In the genomic region with DNA sequence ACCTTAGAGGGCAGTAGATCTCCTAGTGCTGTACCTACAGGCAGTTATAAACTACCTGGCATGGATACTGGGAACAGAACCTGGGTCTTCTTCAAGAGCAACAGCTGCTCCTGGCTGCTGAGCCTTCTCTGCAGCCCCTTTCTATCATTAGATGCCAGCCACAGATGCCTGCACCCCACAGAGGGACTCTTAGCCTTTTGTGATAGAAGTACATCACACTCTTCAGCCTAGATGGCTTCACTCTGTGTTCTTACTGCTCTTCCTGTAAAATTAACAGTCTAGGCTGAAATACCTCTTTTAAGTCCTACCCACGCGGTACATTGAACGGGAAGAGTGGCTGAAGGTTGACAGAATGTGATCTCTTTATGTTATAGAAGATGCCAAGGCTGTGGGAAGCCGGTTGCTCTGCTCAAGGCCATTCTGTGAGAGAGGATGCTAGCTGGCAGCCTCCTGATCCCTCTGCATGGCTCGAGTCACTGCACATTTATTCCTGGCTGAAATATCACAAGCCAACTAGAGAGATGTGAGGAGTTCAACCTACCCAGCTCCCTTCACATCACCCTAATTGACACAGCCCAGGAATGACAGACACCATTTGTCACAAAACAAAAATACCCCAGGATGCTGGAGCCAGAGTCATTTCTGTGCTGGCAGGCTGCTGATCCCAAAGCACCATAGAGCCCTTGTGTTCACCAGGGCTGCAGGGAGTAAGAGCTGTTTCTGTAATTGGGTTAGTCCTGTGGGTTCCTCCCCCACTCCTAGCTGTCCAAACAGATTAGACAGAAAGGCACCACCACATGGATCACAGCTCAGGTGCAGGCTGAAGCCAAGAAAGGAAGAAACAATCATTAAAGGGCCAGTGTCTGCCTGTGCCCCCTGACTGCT, we compare ENCODE assay signal across 9 mouse cellular contexts.
DNase-seq lines count a peak whose midpoint lies in the region; ATAC-seq and TF ChIP-seq lines count a peak whose summit lies in the region.
"Had no signal": no experiment of that assay in that cellular context is flagged by ENCODE, and none has a peak within 500 bp of the region (broad histone marks: within the 10 kb centered on the region; RNA-seq: fewer than 3 reads in every experiment).

No protein-coding gene starts in this region.

- no peak overlapping the region for H3K4me2 ChIP-seq in kidney, embryonic 16.5 days (replicated peaks; ENCODE audit: low read depth, low read length)
- H3K4me2 ChIP-seq in heart, postnatal 0 days (ENCODE audit: low read depth, low read length): no peak overlapping the region
- H3K4me2 ChIP-seq in midbrain, embryonic 16.5 days (ENCODE audit: low read length): no peak overlapping the region

- TF ChIP-seq POLR2A in kidney, adult 2 months (IDR thresholded peaks at IDR 0.05; ENCODE audit: low read depth, low read length): no peak

- peak; percentile 89 for ATAC-seq in kidney, embryonic 16.5 days (ENCODE audit: low FRiP score, low TSS enrichment)
- peak; percentile 57 for ATAC-seq in heart, postnatal 0 days (ENCODE audit: insufficient read depth, low read depth)
- peak; percentile 95 for ATAC-seq in midbrain, embryonic 16.5 days
- ATAC-seq: Patski had no signal

- H3K4me1 ChIP-seq in kidney, embryonic 16.5 days (ENCODE audit: insufficient read depth, low read length): peaks cover 11% of the 10 kb centered on the region; the same call in 1 of the 2 replicates
- H3K4me1 ChIP-seq in kidney, adult 2 months (ENCODE audit: control insufficient read depth, insufficient read depth, low read length): peaks cover 3% of the 10 kb centered on the region; the same call in 1 of the 2 replicates
- peaks cover 6% of the 10 kb centered on the region; the same call in 1 of the 2 replicates for H3K4me1 ChIP-seq in heart, postnatal 0 days (ENCODE audit: control insufficient read depth, insufficient read depth)
- H3K4me1 ChIP-seq in midbrain, embryonic 16.5 days (ENCODE audit: control insufficient read depth, insufficient read depth, low read length): peaks cover 12% of the 10 kb centered on the region; the same call in 1 of the 2 replicates

- DNase-seq in kidney, adult 2 months: no peak
- peak; percentile 91 for DNase-seq in cerebellum, adult 9-10 months
- no peak for DNase-seq in heart, postnatal 0 days (ENCODE audit: low spot score)
- no peak for DNase-seq in yolk sac, embryonic 10.5 days (ENCODE audit: low spot score)
- no peak for DNase-seq in thymus, postnatal 10 days (ENCODE audit: low spot score in 2 of 2)
- no peak for DNase-seq in gastrocnemius, postnatal 25 days

- no peaks in the 10 kb centered on the region for H3K36me3 ChIP-seq in kidney, embryonic 16.5 days (ENCODE audit: insufficient read depth, low read length)
- no peaks in the 10 kb centered on the region for H3K36me3 ChIP-seq in kidney, adult 2 months (ENCODE audit: control insufficient read depth, insufficient read depth, low read length)
- no peaks in the 10 kb centered on the region for H3K36me3 ChIP-seq in heart, postnatal 0 days (replicated peaks; ENCODE audit: control insufficient read depth, insufficient read depth, low read length)
- no peaks in the 10 kb centered on the region for H3K36me3 ChIP-seq in midbrain, embryonic 16.5 days (ENCODE audit: control insufficient read depth, insufficient read depth, low read length)

- H3K27me3 ChIP-seq in kidney, embryonic 16.5 days (ENCODE audit: insufficient read depth, low read length): no peaks in the 10 kb centered on the region
- H3K27me3 ChIP-seq in kidney, adult 2 months (replicated peaks; ENCODE audit: control insufficient read depth, insufficient read depth, low read length): no peaks in the 10 kb centered on the region
- no peaks in the 10 kb centered on the region for H3K27me3 ChIP-seq in heart, postnatal 0 days (ENCODE audit: control insufficient read depth, insufficient read depth, low read length)
- no peaks in the 10 kb centered on the region for H3K27me3 ChIP-seq in midbrain, embryonic 16.5 days (ENCODE audit: control insufficient read depth, insufficient read depth, low read depth, low read length)
- H3K27me3 ChIP-seq: Patski had no signal

- H3K4me3 ChIP-seq in kidney, embryonic 16.5 days (ENCODE audit: low read length): no peak overlapping the region
- no peak overlapping the region for H3K4me3 ChIP-seq in kidney, adult 2 months (ENCODE audit: insufficient read depth, low read depth, low read length)
- no peak overlapping the region for H3K4me3 ChIP-seq in heart, postnatal 0 days (ENCODE audit: low read depth, low read length)
- no peak overlapping the region for H3K4me3 ChIP-seq in midbrain, embryonic 16.5 days (ENCODE audit: low read depth, low read length)

- no peak overlapping the region for H3K9ac ChIP-seq in kidney, embryonic 16.5 days (replicated peaks; ENCODE audit: low read length)
- no peak overlapping the region for H3K9ac ChIP-seq in heart, postnatal 0 days (replicated peaks; ENCODE audit: low read depth, low read length)
- H3K9ac ChIP-seq in midbrain, embryonic 16.5 days (ENCODE audit: low read depth, low read length): no peak overlapping the region

- 56% methylated on average over 5 of the region's 5 CpGs for WGBS in kidney, embryonic 16.5 days
- 64% methylated on average over 5 of the region's 5 CpGs for WGBS in kidney, adult 2 months
- WGBS in heart, postnatal 0 days: 54% methylated on average over 5 of the region's 5 CpGs
- WGBS in midbrain, embryonic 16.5 days: 40% methylated on average over 5 of the region's 5 CpGs

- H3K27ac ChIP-seq in kidney, embryonic 16.5 days (ENCODE audit: low read length): no peak overlapping the region
- H3K27ac ChIP-seq in kidney, adult 2 months (ENCODE audit: insufficient read depth, low read depth, low read length): no peak overlapping the region
- H3K27ac ChIP-seq in heart, postnatal 0 days (ENCODE audit: low read depth): no peak overlapping the region
- peak overlapping the region; percentile 47; the same call in 1 of the 2 replicates for H3K27ac ChIP-seq in midbrain, embryonic 16.5 days (ENCODE audit: low read length)

- no peak for TF ChIP-seq CTCF in kidney, adult 2 months (conservative IDR thresholded peaks at IDR 0.05; ENCODE audit: insufficient read depth, insufficient read length, low read depth, low read length)
- TF ChIP-seq CTCF in heart, postnatal 0 days (IDR thresholded peaks at IDR 0.05; ENCODE audit: low read depth): no peak

- no peaks in the 10 kb centered on the region for H3K9me3 ChIP-seq in kidney, embryonic 16.5 days (ENCODE audit: low read length)
- no peaks in the 10 kb centered on the region for H3K9me3 ChIP-seq in heart, postnatal 0 days (replicated peaks; ENCODE audit: control insufficient read depth, low read length)
- no peaks in the 10 kb centered on the region for H3K9me3 ChIP-seq in midbrain, embryonic 16.5 days (replicated peaks; ENCODE audit: control insufficient read depth, low read length, poor library complexity, severe bottlenecking)

- TF ChIP-seq EP300 in heart, postnatal 0 days (IDR thresholded peaks at IDR 0.05; ENCODE audit: low read depth): no peak
